Mouse (Mus musculus) ES-Bruce4 (cell line): ENCODE results near the gene Cptp. TPM values are rescaled to one million over a fixed set of nuclear protein-coding genes. Genes with fewer than 3 reads are reported as not detected.

Experiments used
- H3K27ac ChIP-seq: 2 replicates; pipeline ENCODE4 v1.5.1; 2012; ENCODE audit warnings: low read length, inconsistent platforms; ENCODE audit not compliant: insufficient read depth
- H3K27me3 ChIP-seq: 2 replicates; pipeline ENCODE4 v1.6.1; 2012; ENCODE audit warnings: mild to moderate bottlenecking, low read length, inconsistent platforms; ENCODE audit not compliant: control insufficient read depth, poor library complexity, insufficient read depth, severe bottlenecking
- H3K36me3 ChIP-seq: 2 replicates; pipeline ENCODE4 v1.6.1; 2012; ENCODE audit warnings: inconsistent platforms, mild to moderate bottlenecking, low read length, moderate library complexity; ENCODE audit not compliant: control insufficient read depth, poor library complexity, insufficient read depth, severe bottlenecking
- H3K4me1 ChIP-seq: one replicate; pipeline ENCODE4 v1.8.1; 2011; ENCODE audit warnings: low read length; ENCODE audit not compliant: control insufficient read depth, insufficient read depth
- H3K4me3 ChIP-seq: 2 replicates; pipeline ENCODE4 v1.5.1; 2011; ENCODE audit warnings: low read depth, mild to moderate bottlenecking, low read length
- H3K9ac ChIP-seq: 2 replicates; pipeline ENCODE4 v1.6.1; 2012; ENCODE audit warnings: low read depth, mild to moderate bottlenecking, inconsistent platforms; ENCODE audit not compliant: poor library complexity, severe bottlenecking
- H3K9me3 ChIP-seq: replicated peaks from 2 replicates; pipeline ENCODE4 v1.6.1; 2012; ENCODE audit warnings: mild to moderate bottlenecking, low read length, inconsistent platforms; ENCODE audit not compliant: control insufficient read depth, poor library complexity, insufficient read depth, severe bottlenecking
- CTCF ChIP-seq: IDR thresholded peaks from one replicate; pipeline ENCODE4 v1.8.1; 2011; ENCODE audit warnings: low read depth, low read length
- EP300 ChIP-seq: IDR thresholded peaks from 2 replicates; pipeline ENCODE4 v1.6.1; 2011; ENCODE audit warnings: low read depth, low read length; ENCODE audit not compliant: insufficient read depth
- POLR2A ChIP-seq: IDR thresholded peaks from one replicate; pipeline ENCODE4 v1.8.1; 2011; ENCODE audit warnings: low read length; ENCODE audit not compliant: insufficient read depth
- polyA plus RNA-seq: library from polyadenylated mRNA; stranded (reverse); fragments of >200 nt; gene quantifications from 2 replicates; pipeline ENCODE4 v1.2.4, GENCODE M21; 2011; ENCODE audit warnings: low read depth; ENCODE audit not compliant: missing spikeins, insufficient read depth, insufficient read length

The Cptp gene
- polyA plus RNA-seq, 1 experiment = 6.0 TPM

DNA sequence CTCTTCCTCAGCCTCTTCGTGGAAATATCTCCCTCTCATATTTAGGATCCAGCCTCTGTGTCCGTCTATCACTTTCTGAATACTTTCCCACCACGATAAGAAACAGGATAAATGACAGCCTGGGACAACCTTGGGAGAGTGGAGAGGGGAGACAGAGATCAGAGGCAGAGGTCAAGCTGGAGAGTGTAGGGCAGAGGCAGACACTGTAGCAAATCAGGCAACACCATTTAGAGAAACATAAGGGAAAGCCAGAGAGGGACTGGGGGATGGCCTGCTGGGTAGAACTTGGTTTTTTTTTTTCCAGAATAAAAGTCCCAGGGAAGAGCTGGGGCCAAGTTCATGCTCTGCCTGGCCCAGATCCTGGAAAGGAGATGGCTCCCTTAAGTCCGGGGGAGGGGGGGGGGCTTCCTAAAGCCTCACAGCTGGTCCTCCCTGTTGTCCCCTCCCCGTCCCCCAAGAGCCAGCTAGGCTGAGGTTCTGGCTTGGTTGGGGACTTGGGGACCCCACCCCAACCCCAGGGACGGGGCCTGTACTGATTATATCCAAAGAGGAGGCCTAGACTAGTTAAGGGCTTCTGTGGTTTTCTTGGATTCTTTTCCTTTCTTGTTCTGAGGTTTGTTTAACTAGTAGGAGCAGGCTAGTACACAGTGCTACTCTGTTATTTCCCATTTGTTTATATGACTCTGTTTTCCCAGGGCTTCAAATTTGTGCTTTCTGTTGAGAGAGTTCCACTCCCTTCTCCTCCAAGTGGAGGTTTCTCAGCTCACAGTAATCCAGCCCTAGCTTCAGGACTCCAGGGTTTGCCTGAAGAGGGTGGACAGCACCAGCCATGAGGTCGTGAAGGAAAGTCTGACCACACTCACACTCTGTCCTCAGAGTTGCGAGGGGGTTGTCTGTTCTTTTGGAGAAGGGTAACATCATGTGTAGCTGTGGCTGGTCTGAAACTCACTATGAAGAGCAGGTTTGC is 30.8 kb downstream of the Cptp start:
- Histone ChIP-seq H3K27me3 (no peaks in the 10 kb centered on the region), H3K9ac (no peak overlapping the region), H3K4me1 (peaks cover 6% of the 10 kb centered on the region), H3K36me3 (0 out of 2 replicates have a peak, but pooled peaks cover under 1% of the 10 kb centered on the region), H3K27ac (no peak overlapping the region), H3K4me3 (no peak overlapping the region), H3K9me3 (no peaks in the 10 kb centered on the region)
- TF ChIP-seq POLR2A = no peak
- TF ChIP-seq CTCF = no peak
- TF ChIP-seq EP300 = no peak

DNA sequence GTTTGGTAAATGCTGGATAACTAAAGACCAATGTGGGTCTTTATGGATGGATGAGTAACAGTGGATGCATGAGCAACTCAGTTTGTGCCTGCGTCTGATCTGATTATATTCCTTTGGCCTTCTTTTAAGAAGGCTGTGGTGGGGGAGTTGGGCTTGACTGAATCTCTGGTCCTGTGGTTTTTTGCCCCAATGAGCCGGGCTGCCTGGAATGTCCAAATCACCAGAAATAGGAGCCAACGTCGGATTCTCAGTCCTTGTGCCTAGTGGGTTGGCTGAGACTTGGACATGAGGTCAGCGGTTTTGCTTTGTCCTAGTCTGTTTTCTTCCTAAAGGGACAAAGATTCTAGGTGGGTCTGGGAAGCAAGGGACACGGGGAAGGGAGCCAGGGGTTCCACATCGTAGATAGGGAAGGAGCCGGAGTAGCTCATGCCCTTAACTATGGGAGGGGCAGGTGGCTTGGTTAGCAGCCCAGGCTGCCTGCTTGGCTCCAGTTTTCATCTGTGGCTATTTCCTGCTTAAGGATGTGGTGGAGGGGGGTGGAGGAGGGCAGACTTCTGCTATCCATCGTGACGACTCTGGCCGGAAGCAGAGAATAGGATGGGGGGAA is 31.7 kb downstream of the Cptp start:
- Histone ChIP-seq H3K27ac (no peak overlapping the region), H3K4me3 (no peak overlapping the region)

DNA sequence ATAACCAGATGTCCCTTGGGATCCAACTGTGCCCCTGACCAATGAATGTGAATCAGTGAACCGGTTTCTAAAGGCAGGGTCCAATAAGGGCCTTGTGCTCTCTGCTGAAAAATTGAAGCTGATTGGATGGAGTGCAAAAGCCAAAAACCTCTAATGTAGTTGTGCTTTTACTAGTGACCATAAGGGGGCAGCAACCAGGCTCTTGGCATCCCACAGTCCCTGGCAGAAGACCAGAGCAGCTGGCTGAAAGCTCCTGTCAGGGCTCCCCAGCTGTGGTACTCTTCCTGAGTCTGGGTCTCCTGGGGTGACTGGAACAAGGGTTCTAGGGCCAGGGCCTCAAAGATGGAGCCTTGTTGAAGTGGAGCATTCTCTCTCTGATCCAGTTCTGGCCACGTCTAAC is 35.4 kb downstream of the Cptp start:
- H3K27me3 ChIP-seq = no peaks in the 10 kb centered on the region
- no peaks in the 10 kb centered on the region for H3K9me3 ChIP-seq
- H3K4me3 ChIP-seq = no peak overlapping the region
- no peak overlapping the region for H3K27ac ChIP-seq
- peaks cover 2% of the 10 kb centered on the region for H3K4me1 ChIP-seq
- H3K36me3 ChIP-seq = 0 out of 2 replicates have a peak, but pooled peaks cover 2% of the 10 kb centered on the region
- TF ChIP-seq POLR2A (no peak), CTCF (peak; percentile 67)
- H3K9ac ChIP-seq = no peak overlapping the region

More for the DNA sequence above, 31.7 kb downstream of the Cptp start:
- Histone ChIP-seq H3K27me3 (no peaks in the 10 kb centered on the region), H3K9me3 (no peaks in the 10 kb centered on the region), H3K9ac (no peak overlapping the region), H3K36me3 (0 out of 2 replicates have a peak, but pooled peaks cover 2% of the 10 kb centered on the region), H3K4me1 (peaks cover 7% of the 10 kb centered on the region)
- no peak for TF ChIP-seq EP300
- TF ChIP-seq POLR2A = no peak
- no peak for TF ChIP-seq CTCF

DNA sequence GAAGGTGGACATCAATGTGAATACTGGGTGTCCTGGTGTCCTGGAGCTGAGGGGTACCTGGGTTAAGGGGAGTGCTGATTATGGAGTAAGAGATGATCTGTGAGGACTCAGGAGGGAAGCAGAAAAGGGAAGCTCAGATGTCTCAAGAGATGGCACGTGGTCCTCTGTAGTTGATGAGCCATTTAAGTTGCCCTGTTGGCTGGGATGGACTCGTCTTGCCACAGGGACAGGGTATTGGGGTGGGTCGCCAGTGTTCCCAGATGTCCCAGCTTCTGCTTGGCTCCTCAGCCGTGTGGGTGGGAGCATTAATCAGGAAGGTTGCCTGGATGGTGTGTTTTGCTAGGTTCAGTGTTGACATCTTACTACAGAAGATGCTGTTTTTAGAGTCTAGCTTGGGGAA is 36.0 kb downstream of the Cptp start:
- Histone ChIP-seq H3K27me3 (no peaks in the 10 kb centered on the region), H3K9ac (no peak overlapping the region), H3K4me1 (peaks cover 2% of the 10 kb centered on the region), H3K27ac (no peak overlapping the region), H3K9me3 (no peaks in the 10 kb centered on the region), H3K36me3 (0 out of 2 replicates have a peak, but pooled peaks cover 2% of the 10 kb centered on the region), H3K4me3 (no peak overlapping the region)
- TF ChIP-seq CTCF (no peak), POLR2A (no peak), EP300 (no peak)

DNA sequence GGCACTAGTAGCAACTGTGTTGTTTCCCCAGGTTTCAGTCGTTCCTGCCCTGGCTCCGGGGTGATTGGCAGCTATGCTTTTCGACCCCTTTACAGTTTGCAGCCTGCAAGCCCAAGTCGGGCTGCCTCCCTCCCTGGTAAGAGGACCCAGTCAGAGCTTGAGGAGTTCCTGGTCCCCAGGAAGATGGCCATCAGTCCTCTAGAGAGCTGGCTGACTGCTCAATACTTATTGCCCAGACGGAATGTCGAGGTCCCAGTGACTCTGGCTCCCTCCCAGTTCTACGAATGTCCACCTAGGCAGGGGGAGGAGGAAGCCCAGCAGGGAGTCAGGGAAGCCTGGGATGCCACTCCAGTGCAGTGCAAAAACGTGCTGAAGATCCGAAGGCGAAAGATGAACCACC is 36.9 kb downstream of the Cptp start:
- peaks cover 2% of the 10 kb centered on the region for H3K4me1 ChIP-seq
- 0 out of 2 replicates have a peak, but pooled peaks cover 2% of the 10 kb centered on the region for H3K36me3 ChIP-seq
- peak overlapping the region; percentile 88 for H3K4me3 ChIP-seq
- no peaks in the 10 kb centered on the region for H3K27me3 ChIP-seq
- no peaks in the 10 kb centered on the region for H3K9me3 ChIP-seq
- H3K27ac ChIP-seq = no peak overlapping the region
- TF ChIP-seq CTCF (no peak), EP300 (no peak), POLR2A (no peak)
- peak overlapping the region; percentile 74 for H3K9ac ChIP-seq

DNA sequence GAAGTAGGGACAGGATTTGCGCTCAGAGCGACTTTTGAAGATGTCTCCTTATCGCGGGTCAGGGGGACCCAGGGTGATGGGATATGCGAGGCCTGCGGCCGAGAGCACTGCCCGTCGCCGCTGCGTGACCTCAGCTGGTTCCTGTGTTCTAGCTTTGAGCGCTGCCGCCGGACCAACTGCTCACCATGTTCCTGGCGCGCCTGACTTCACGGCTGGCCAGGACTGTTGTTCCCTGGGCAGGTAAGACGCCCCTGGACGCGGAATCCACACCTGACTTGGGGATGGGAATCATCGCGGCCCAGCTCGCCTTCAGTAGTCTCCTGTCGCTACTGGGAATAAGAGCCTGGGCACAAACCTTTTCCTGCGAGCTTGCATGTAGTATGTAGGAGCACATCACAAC is 37.4 kb downstream of the Cptp start:
- TF ChIP-seq POLR2A (no peak), CTCF (no peak), EP300 (no peak)
- H3K27ac ChIP-seq = 0 out of 2 replicates have a peak overlapping the region, but pooled peaks have one; percentile 20
- H3K9ac ChIP-seq = peak overlapping the region; percentile 74
- 0 out of 2 replicates have a peak, but pooled peaks cover 2% of the 10 kb centered on the region for H3K36me3 ChIP-seq
- no peaks in the 10 kb centered on the region for H3K9me3 ChIP-seq
- H3K27me3 ChIP-seq = no peaks in the 10 kb centered on the region
- peak overlapping the region; percentile 88 for H3K4me3 ChIP-seq
- H3K4me1 ChIP-seq = peaks cover 2% of the 10 kb centered on the region
